Mouse (Mus musculus): ENCODE data around the gene Actc1. TPM values are rescaled to one million over a fixed set of nuclear protein-coding genes. Genes with fewer than 3 reads are reported as not detected.

Gene Actc1
- total RNA-seq (2012; rRNA removed) (not detected in 2 replicates), total RNA-seq (2014; rRNA removed) (not detected in 2 replicates), polyA plus RNA-seq (2012; ENCODE audit: insufficient read length, low read depth) (not detected in 2 replicates)

DNA sequence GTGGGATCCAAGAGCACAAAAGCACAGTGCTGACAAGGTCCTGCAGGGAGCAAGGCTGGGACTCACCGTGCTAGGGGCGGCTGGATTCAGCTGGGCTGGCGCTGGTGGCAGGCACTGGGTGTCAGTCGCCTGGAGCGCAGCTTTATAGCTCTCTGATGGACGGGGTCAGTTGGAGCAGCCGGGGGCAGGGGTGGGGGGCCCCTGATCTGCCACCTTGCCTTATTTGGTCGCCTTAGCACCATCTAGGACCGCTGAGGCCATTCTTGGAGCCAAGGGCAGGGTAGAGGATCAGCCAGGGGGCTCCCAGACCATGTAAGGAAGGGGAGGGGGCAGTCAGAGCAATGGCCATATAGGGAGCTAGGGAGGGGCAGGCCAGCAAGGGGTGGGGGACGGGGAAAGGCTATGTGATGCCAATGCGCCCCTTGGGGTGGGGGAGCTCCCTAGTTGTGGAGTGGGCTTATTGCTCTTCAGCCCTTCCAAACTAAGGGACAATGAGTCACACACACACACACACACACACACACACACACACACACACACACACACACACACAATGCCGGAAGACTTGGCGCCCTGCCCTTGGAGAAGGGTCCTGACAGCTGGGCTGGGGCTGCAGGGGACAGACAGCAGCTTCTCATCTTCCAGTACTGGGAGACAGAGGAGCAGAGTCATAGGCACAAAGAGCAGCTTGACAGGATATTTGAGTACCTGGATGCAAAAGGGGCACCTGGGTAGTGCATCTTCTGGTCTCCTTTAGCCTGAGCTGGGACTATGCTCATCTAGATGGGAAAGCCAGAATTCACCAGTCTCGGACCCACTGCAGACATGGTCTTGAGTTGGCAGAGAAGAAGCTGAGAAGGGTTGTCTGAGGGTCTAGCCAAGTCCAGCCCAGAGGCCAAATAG lies at the start of gene Actc1:
Actc1 (minus strand) TSS at position 853 of the 903 bp plus-strand sequence.
- H3K4me1 ChIP-seq (ENCODE audit: control insufficient read depth in 1 of 2, insufficient read depth in 2 of 2) = 0 out of 4 replicates have a peak, but pooled peaks cover 0 to 2% of the 10 kb centered on the region in 2 experiments
- in situ Hi-C loops (cut with MboI; ENCODE audit: low pct_ligation_motif_present, low pct_unique_long_range_greater_than_20kb, low sequenced_read_pairs) = loop anchor here (25.0 kb wide), 1 partner anchor 166 kb away; no protein-coding TSS in a partner anchor
- no peaks in the 10 kb centered on the region for H3K36me3 ChIP-seq (replicated peaks in 1 of 2; ENCODE audit: control insufficient read depth in 1 of 2, insufficient read depth in 1 of 2, low read length in 1 of 2)
- peak within 1 kb of the TSS; percentile 24 for H3K4me2 ChIP-seq (ENCODE audit: insufficient read depth, low read depth, poor library complexity, severe bottlenecking)
- dilution Hi-C loops (cut with MboI; ENCODE audit: extremely low pct_ligation_motif_present, extremely low pct_unique_long_range_greater_than_20kb, low sequenced_read_pairs) = no loop called here
- H3K9me3 ChIP-seq (replicated peaks; ENCODE audit: low read length) = no peaks in the 10 kb centered on the region
- H3K27me3 ChIP-seq (replicated peaks) = no peaks in the 10 kb centered on the region
- no peak within 1 kb of the TSS for H3K4me3 ChIP-seq (replicated peaks in 1 of 3; ENCODE audit: low read depth in 2 of 3, low read length in 2 of 3, poor library complexity in 1 of 3)
- DNase-seq (ENCODE audit: extremely low read depth) = no peak
- no peak within 1 kb of the TSS for H3K27ac ChIP-seq (ENCODE audit: insufficient read depth, low read depth)
- no peak within 1 kb of the TSS for H3K9ac ChIP-seq (ENCODE audit: insufficient read depth, low read depth)
- H3K79me2 ChIP-seq (replicated peaks; ENCODE audit: control insufficient read depth, extremely low read depth, insufficient read depth, poor library complexity, severe bottlenecking) = no peaks in the 10 kb centered on the region
- TF ChIP-seq MAFK (IDR thresholded peaks at IDR 0.05; ENCODE audit: insufficient replicate concordance, low read length) (no peak), SMC3 (IDR thresholded peaks at IDR 0.05; ENCODE audit: low read depth, low read length) (no peak), POLR2A (IDR thresholded peaks at IDR 0.05; ENCODE audit: low read depth, low read length) (no peak), PAX5 (IDR thresholded peaks at IDR 0.05; ENCODE audit: low read length) (no peak), NRF1 (IDR thresholded peaks at IDR 0.05; ENCODE audit: low read depth, low read length) (no peak)

- peaks cover 57 to 91% of the 10 kb centered on the region in 2 experiments for H3K36me3 ChIP-seq (replicated peaks in 1 of 2; ENCODE audit: control insufficient read depth in 1 of 2, insufficient read depth in 1 of 2, low read length in 1 of 2)
Observed at GRCm38 (mm10) chr2:114102471-114102870, 49.1 kb upstream of the Actc1 start.

DNA sequence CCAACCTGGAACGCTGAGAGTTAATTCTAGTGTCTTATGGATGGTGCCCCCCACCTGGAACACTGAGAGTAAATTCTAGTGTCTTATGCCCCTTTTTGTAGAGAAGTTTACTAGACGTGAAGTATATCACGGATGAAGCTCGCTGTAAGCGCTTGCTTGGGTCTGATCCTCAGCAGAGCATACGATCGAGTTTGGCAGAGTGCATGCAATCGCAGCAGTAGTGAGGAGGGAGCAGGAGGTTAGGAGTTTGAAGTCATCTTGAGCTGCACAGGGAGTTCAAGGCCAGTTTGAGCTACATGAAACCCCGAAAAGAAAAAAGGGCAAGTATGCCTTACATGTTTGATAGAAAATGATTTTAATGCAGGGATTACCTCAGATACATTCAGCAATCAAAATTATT lies 47.5 kb upstream of the Actc1 start:
- H3K4me3 ChIP-seq (replicated peaks in 1 of 3; ENCODE audit: low read depth in 2 of 3, low read length in 2 of 3, poor library complexity in 1 of 3) = no peak overlapping the region
- H3K9ac ChIP-seq (ENCODE audit: insufficient read depth, low read depth) = no peak overlapping the region
- DNase-seq (ENCODE audit: extremely low read depth) = no peak
- no peak overlapping the region for H3K27ac ChIP-seq (ENCODE audit: insufficient read depth, low read depth)
- in situ Hi-C loops (cut with MboI; ENCODE audit: low pct_ligation_motif_present, low pct_unique_long_range_greater_than_20kb, low sequenced_read_pairs) (no loop called here), dilution Hi-C loops (cut with MboI; ENCODE audit: extremely low pct_ligation_motif_present, extremely low pct_unique_long_range_greater_than_20kb, low sequenced_read_pairs) (no loop called here)
- H3K4me2 ChIP-seq (ENCODE audit: insufficient read depth, low read depth, poor library complexity, severe bottlenecking) = no peak overlapping the region
- no peaks in the 10 kb centered on the region for H3K9me3 ChIP-seq (replicated peaks; ENCODE audit: low read length)
- H3K27me3 ChIP-seq (replicated peaks) = no peaks in the 10 kb centered on the region
- TF ChIP-seq BHLHE40 (IDR thresholded peaks at IDR 0.05; ENCODE audit: low read depth, low read length) (no peak), USF1 (IDR thresholded peaks at IDR 0.05; ENCODE audit: low read depth, low read length) (no peak), NELFE (IDR thresholded peaks at IDR 0.05; ENCODE audit: low read depth, low read length) (no peak), ZKSCAN1 (IDR thresholded peaks at IDR 0.05; ENCODE audit: borderline replicate concordance, low read depth, low read length) (no peak), SIN3A (IDR thresholded peaks at IDR 0.05; ENCODE audit: low read length) (no peak), E2F4 (IDR thresholded peaks at IDR 0.05; ENCODE audit: insufficient replicate concordance, low read depth, low read length) (no peak), JUND (conservative IDR thresholded peaks at IDR 0.05; ENCODE audit: low read depth, low read length) (no peak)
- no peaks in the 10 kb centered on the region for H3K79me2 ChIP-seq (replicated peaks; ENCODE audit: control insufficient read depth, extremely low read depth, insufficient read depth, poor library complexity, severe bottlenecking)
- no peaks in the 10 kb centered on the region for H3K4me1 ChIP-seq (ENCODE audit: control insufficient read depth in 1 of 2, insufficient read depth in 2 of 2)
- H3K36me3 ChIP-seq (replicated peaks in 1 of 2; ENCODE audit: control insufficient read depth in 1 of 2, insufficient read depth in 1 of 2, low read length in 1 of 2) = peaks cover 48 to 78% of the 10 kb centered on the region in 2 experiments

More at GRCm38 (mm10) chr2:114102471-114102870, 49.1 kb upstream of the Actc1 start:
- no peaks in the 10 kb centered on the region for H3K9me3 ChIP-seq (replicated peaks; ENCODE audit: low read length)
- dilution Hi-C loops (cut with MboI; ENCODE audit: extremely low pct_ligation_motif_present, extremely low pct_unique_long_range_greater_than_20kb, low sequenced_read_pairs) (no loop called here), in situ Hi-C loops (cut with MboI; ENCODE audit: low pct_ligation_motif_present, low pct_unique_long_range_greater_than_20kb, low sequenced_read_pairs) (no loop called here)
- TF ChIP-seq MYC (IDR thresholded peaks at IDR 0.05; ENCODE audit: low read depth, low read length) (no peak), BHLHE40 (IDR thresholded peaks at IDR 0.05; ENCODE audit: low read depth, low read length) (no peak), RCOR1 (conservative IDR thresholded peaks at IDR 0.05; ENCODE audit: low read depth, low read length) (no peak), ZNF384 (IDR thresholded peaks at IDR 0.05; ENCODE audit: low read depth, low read length) (no peak), CHD1 (IDR thresholded peaks at IDR 0.05; ENCODE audit: low read depth, low read length) (no peak), MXI1 (IDR thresholded peaks at IDR 0.05; ENCODE audit: low read depth, low read length) (no peak), NRF1 (IDR thresholded peaks at IDR 0.05; ENCODE audit: low read depth, low read length) (no peak), UBTF (IDR thresholded peaks at IDR 0.05; ENCODE audit: low read depth, low read length) (no peak), MEF2A (IDR thresholded peaks at IDR 0.05; ENCODE audit: borderline replicate concordance, low read depth, low read length) (no peak), USF2 (conservative IDR thresholded peaks at IDR 0.05; ENCODE audit: low read depth, low read length) (no peak)
- H3K4me2 ChIP-seq (ENCODE audit: insufficient read depth, low read depth, poor library complexity, severe bottlenecking) = no peak overlapping the region
- no peak overlapping the region for H3K9ac ChIP-seq (ENCODE audit: insufficient read depth, low read depth)
- H3K4me3 ChIP-seq (replicated peaks in 1 of 3; ENCODE audit: low read depth in 2 of 3, low read length in 2 of 3, poor library complexity in 1 of 3) = no peak overlapping the region
- H3K4me1 ChIP-seq (ENCODE audit: control insufficient read depth in 1 of 2, insufficient read depth in 2 of 2) = no peaks in the 10 kb centered on the region
- H3K27ac ChIP-seq (ENCODE audit: insufficient read depth, low read depth) = no peak overlapping the region
- no peaks in the 10 kb centered on the region for H3K79me2 ChIP-seq (replicated peaks; ENCODE audit: control insufficient read depth, extremely low read depth, insufficient read depth, poor library complexity, severe bottlenecking)
- H3K27me3 ChIP-seq (replicated peaks) = no peaks in the 10 kb centered on the region
- DNase-seq (ENCODE audit: extremely low read depth) = no peak

All from CH12.LX (cell line).